20 mouse cellular contexts compared by ENCODE assay signal in the genomic region with DNA sequence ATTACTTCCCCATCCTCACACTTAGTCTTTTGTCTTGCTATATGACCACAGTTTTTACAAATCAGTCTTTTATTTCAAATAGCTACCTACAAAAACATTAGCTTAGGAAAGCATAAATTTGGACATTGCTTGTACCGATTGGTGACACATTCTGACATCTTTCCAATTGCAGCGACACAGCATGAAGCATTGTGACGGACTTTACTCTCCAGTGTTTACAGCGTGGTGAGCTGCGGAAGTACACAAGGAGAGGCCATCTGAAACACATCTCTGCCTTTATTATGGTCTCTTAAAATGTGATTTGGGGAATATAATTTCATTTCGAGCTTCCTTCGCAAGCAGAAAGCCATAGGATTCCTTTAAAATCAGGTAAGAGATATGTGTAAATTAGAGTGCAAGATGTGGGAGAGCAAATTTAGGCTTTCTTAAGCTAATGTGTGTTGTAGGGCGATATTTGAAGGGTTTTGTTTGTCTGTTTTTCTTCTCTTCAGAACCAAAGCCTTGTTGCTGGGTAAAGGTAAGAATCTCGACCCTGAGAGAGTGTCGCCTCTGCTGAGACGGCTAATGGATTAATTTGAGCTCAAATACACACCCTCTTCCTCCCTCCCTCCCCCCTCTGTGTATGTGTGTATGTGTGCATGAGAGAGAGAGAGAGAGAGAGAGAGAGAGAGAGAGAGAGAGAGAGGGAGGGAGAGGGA.
A peak's percentile ranks its signal among the peaks of the same experiment; 100 is the strongest.
DNase-seq lines count a peak whose midpoint lies in the region; ATAC-seq and TF ChIP-seq lines count a peak whose summit lies in the region.
"Had no signal": no experiment of that assay in that cellular context is flagged by ENCODE, and none has a peak within 500 bp of the region (broad histone marks: within the 10 kb centered on the region; RNA-seq: fewer than 3 reads in every experiment).

No protein-coding gene starts in this region.

- 0 out of 2 replicates have a peak overlapping the region, but pooled peaks have one; percentile 46 for H3K27ac ChIP-seq in layer of hippocampus, adult 2 months
- H3K27ac ChIP-seq in forebrain, embryonic 15.5 days (replicated peaks) = peak overlapping the region; percentile 76
- H3K27ac ChIP-seq in midbrain, embryonic 16.5 days (ENCODE audit: low read length) = peak overlapping the region; percentile 85
- H3K27ac ChIP-seq: embryonic facial prominence, embryonic 15.5 days; liver, embryonic 14.5 days had no signal

- no peaks in the 10 kb centered on the region for H3K9me3 ChIP-seq in forebrain, embryonic 15.5 days
- H3K9me3 ChIP-seq in midbrain, embryonic 16.5 days (replicated peaks; ENCODE audit: control insufficient read depth, low read length, poor library complexity, severe bottlenecking) = no peaks in the 10 kb centered on the region
- H3K9me3 ChIP-seq: embryonic facial prominence, embryonic 15.5 days had no signal

- TF ChIP-seq CTCF in layer of hippocampus, adult 2 months (conservative IDR thresholded peaks at IDR 0.05) = no peak

- no peaks in the 10 kb centered on the region for H3K36me3 ChIP-seq in forebrain, embryonic 15.5 days
- H3K36me3 ChIP-seq in midbrain, embryonic 16.5 days (ENCODE audit: control insufficient read depth, insufficient read depth, low read length) = no peaks in the 10 kb centered on the region
- H3K36me3 ChIP-seq: embryonic facial prominence, embryonic 15.5 days had no signal

- ATAC-seq in forebrain, embryonic 15.5 days (replicated peaks) = peak; percentile 65
- peak; percentile 39 for ATAC-seq in midbrain, embryonic 16.5 days
- ATAC-seq: intestine, embryonic 16.5 days had no signal

- no peak overlapping the region; the same call in 1 of the 2 replicates for H3K4me3 ChIP-seq in layer of hippocampus, adult 2 months
- no peak overlapping the region for H3K4me3 ChIP-seq in forebrain, embryonic 15.5 days
- no peak overlapping the region for H3K4me3 ChIP-seq in midbrain, embryonic 16.5 days (ENCODE audit: low read depth, low read length)
- H3K4me3 ChIP-seq: embryonic facial prominence, embryonic 15.5 days had no signal

- H3K4me1 ChIP-seq in forebrain, embryonic 15.5 days = peaks cover 10% of the 10 kb centered on the region; the same call in 1 of the 2 replicates
- peaks cover 9% of the 10 kb centered on the region for H3K4me1 ChIP-seq in midbrain, embryonic 16.5 days (ENCODE audit: control insufficient read depth, insufficient read depth, low read length)
- H3K4me1 ChIP-seq: embryonic facial prominence, embryonic 15.5 days had no signal

- H3K9ac ChIP-seq in forebrain, embryonic 15.5 days (replicated peaks) = no peak overlapping the region
- no peak overlapping the region for H3K9ac ChIP-seq in midbrain, embryonic 16.5 days (ENCODE audit: low read depth, low read length)
- H3K9ac ChIP-seq: embryonic facial prominence, embryonic 15.5 days; liver, embryonic 14.5 days had no signal

- intact Hi-C loops in gastrocnemius, postnatal 36 days (cut with DNase I) = no loop called here

- no peak for DNase-seq in layer of hippocampus, adult 2 months (ENCODE audit: low spot score in 2 of 2)
- DNase-seq in layer of hippocampus, postnatal 14 days (ENCODE audit: low spot score in 2 of 2) = no peak
- DNase-seq in Muller cell, postnatal 12 days (ENCODE audit: inconsistent ontology term) = peak; percentile 17
- no peak for DNase-seq in gastrocnemius, postnatal 36 days
- DNase-seq in lung, postnatal 36 days = no peak
- DNase-seq: adrenal gland, adult 2 months; B cell, adult 2 months; cerebellum, adult 9-11 months; gastrocnemius, postnatal 14 days; kidney, postnatal 10 days; left cerebral cortex, postnatal 4 days; lung, postnatal 14 days; right cerebral cortex, postnatal 25 days; thymus, postnatal 4 days had no signal

- H3K4me2 ChIP-seq in forebrain, embryonic 15.5 days (replicated peaks) = 0 out of 2 replicates have a peak overlapping the region, but pooled peaks have one; percentile 10
- H3K4me2 ChIP-seq in midbrain, embryonic 16.5 days (ENCODE audit: low read length) = peak overlapping the region; percentile 12
- H3K4me2 ChIP-seq: embryonic facial prominence, embryonic 15.5 days; heart, embryonic 11.5 days had no signal

- WGBS in forebrain, embryonic 15.5 days = 40% methylated on average over 11 of the region's 11 CpGs
- 39% methylated on average over 11 of the region's 11 CpGs for WGBS in midbrain, embryonic 16.5 days

- no peaks in the 10 kb centered on the region for H3K27me3 ChIP-seq in forebrain, embryonic 15.5 days
- no peaks in the 10 kb centered on the region for H3K27me3 ChIP-seq in midbrain, embryonic 16.5 days (ENCODE audit: control insufficient read depth, insufficient read depth, low read depth, low read length)
